Mouse (Mus musculus) embryo, embryonic 11 days (tissue): Measurements from ENCODE around the gene Hddc2.

Experiments used
- DNase-seq: peaks from one replicate; pipeline ENCODE4 v3.0.0-alpha.2; 2015

Hddc2 gene

GRCm38 (mm10) chr10:31354886-31355461 lies 41.8 kb downstream of the Hddc2 start:
- no peak for DNase-seq

GRCm38 (mm10) chr10:31359749-31360148 lies 46.6 kb downstream of the Hddc2 start:
- DNase-seq, result no peak

- DNase-seq, result peak; percentile 26
These were observed 57.0 kb downstream of the Hddc2 start for GRCm38 (mm10) chr10:31370200-31370599.
